Mouse (Mus musculus) thymus, postnatal 4 days (tissue): Measurements from ENCODE around the gene D130040H23Rik.
A peak's percentile ranks its signal among the peaks of the same experiment; 100 is the strongest.
"Not testable (repeated sequence)": the region's sequence is repeated elsewhere in the genome, so short reads cannot be mapped to it uniquely, and the experiment has no call there.

Experiments
- DNase-seq: peaks from one replicate; pipeline ENCODE4 v3.0.0; 2021

D130040H23Rik gene

DNA sequence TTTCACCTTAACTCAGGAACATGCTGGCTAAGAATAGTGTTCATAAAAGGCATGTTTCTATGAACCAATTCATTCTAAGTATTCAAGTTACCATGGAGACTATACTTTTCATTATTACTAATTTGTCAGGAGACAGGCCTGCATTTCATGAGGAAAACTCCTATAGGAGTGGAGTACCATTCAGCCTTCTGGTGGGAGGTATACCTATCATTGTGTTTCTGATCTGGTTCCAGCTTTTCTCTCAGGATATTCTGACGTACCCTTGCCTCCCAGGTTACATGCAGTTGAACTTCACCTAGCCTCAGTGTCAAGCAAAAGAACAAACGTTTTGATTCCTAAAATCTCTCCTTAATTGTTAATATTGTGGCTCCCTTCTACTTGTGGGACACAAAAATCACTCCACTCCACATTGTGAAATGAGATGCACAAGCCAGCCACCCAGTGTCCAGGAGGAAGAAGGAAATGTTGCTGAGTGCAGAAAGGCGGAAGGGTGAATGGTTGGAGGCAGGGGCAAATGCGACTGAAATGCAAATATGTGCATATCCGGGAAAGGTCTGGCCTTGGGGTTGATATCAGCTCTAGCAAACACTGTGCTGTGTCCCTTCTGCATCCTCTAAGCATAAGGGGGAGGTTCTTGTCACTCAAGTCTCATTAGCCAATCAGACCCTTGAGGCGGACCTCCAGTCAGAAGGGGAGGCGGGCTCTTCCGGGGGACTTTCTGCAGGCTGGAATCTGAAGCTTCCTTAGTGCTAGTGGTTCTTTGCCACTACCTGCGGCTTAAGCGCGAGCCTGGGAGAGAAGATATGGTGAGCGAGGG, at the start of gene D130040H23Rik:
D130040H23Rik (plus strand) TSS at position 695 of the 817 bp plus-strand sequence.
- DNase-seq = peak; percentile 72

DNA sequence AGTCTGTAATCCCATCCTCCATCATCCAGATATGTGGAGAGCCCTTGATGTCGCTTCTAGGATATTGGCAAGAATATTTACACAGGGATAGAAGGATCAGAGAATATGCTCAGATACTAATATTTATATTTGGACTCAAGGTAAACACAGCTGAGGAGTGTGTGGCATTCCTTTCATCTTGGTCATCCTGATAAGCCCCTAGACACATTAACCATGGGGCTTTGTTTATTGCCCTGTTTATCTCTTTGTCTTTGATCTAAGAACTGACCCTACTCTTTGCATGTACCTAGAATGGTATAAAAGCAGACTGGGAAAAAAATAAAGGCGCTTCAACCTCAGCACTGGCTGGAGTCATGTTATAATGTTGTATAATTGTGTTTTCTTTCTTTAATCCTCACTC, 28.3 kb upstream of the D130040H23Rik start:
- DNase-seq = no peak

DNA sequence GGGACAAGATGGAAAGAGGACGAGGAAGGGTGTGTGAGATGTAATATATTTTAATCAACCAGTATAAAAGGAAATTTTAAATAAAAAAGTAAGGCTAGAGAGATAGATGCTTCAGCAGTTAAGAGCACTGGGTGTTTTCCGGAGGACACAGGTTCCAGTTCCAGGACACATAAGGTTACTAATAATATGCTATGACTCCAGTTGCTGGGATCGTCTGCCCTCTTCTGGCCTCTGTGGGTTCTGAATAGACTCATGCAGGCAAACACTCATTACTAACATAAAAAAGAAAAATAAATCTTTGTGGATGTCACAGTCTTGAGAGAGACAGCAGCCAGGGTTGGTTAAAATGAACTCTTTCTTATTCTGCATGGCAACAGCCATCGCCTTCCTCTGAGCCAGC, 2.4 kb upstream of the D130040H23Rik start:
- no peak for DNase-seq

DNA sequence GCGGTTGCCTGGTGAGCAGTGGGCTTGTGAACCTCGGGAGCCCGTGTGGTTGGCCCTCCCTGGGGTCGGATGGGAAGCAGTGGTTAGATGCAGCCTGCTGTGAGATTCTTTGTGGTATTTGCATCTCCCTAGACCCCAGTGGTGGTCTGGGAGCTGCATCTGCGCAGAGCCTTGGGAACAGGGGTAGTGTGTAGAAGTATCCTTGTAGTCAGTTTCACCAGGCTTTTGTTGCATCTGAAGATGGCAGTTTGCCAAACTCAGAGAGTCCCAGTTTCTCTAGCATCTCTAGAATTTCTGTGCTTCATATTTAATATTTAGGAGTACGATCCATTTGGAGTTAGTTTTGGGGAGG, 299 bp downstream of the D130040H23Rik start:
- DNase-seq = no peak

DNA sequence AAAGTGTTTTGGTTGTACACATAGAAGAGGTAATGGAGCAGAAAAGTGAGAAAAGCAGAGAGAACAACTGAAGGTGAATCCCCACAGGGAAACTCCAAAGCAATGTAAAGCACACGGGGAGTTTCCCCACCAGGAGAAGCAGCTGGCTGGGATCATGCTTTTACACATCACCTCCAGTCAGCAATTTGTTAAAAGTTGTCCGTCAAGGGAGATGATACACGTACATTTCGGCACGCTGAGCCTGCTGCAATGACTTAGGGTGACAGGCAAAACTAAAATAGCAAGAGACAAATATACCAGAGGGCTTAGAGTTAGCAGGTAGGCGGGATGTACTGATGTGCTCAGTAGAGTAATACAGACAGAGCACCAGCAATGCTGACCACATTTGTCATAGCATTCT, 1.6 kb downstream of the D130040H23Rik start:
- DNase-seq = no peak

DNA sequence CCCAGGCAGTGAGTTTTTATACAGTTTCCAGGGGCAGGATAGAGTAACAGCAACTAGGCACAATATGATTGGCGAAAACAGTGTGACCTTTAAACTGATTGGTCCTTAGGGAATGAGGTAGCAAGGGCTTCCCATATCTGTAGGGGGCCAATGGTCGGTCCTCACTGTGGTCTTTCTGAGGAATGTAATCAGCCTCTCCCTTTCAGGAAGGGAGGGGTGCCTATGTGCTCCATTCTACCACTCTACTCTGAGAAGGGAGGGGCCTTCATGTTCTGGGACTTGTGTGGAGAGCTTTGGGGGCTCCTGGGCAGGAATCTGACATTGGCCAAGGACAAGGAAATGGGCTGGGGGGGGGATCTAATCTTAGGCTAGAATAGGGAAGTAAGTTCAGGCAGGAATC, 53.9 kb downstream of the D130040H23Rik start:
- DNase-seq = no peak

DNA sequence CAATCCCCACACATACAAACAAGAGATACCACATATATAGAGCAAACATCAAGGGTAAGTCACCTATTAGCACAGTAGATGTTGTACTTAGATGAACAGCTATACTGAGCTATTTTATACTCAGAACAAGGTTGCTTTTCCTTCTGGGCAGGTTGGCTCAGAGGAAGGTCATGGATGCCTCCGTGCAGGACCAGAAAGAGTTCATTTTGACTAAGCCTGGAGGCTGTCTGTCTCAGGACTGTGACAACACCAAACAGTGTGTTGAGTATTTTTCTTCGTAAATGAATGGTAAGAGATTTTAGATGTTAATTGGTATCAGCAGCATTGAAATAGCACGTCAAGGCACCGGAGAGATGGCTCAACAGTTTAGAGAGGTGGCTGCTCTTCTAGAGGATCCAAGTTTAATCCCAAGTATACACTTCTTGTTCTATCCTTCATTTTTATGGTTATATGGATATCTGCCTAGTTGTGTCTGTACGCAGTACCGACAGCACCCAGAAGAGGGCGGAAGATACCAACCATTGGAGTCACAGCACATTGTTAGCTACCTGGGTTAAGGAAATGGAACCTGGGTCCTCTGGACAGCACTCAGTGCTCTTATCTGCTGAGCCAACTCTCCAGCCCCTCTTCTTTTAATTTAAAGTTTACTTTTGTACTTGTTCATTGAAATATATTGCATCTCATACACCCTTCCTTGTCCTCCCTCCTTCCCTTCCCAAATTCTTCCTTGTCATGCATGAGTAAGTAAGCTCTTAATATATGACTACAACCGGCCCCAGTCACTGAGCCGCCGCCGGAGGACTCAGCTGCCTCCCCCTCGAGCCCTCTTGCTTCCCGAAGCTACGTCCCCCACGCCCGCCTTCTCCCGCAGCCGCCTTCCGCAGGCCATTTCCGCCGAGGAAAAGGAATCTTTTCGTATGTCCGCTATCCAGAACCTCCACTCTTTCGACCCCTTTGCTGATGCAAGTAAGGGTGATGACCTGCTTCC, 57.7 kb downstream of the D130040H23Rik start:
- DNase-seq = peak; percentile 86

DNA sequence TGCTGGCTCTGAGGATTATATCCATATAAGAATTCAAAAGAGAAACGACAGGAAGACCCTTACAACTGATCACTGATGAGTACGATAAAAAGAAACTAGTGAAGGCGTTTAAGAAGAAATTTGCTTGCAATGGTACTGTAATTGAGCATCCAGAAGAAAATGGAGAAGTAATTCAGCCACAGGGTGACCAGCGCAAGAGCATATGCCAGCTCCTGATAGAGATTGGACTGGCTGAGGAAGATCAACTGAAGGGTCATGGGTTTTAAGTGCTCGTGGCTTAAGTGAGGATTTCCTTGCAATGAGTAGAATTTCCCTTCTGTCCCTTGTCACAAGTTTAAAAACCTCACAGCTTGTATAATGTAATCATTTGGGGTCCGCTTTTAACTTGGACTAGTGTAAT, 58.4 kb downstream of the D130040H23Rik start:
- not testable (repeated sequence) for DNase-seq
